Mouse (Mus musculus): ENCODE results near the gene Nlrp14. TPM values are rescaled to one million over a fixed set of nuclear protein-coding genes. Genes with fewer than 3 reads are reported as not detected.

Nlrp14 gene
- polyA plus RNA-seq, 1 experiment from 2014 or later, result not detected

GRCm38 (mm10) chr7:107241371-107241883 lies 74.6 kb downstream of the Nlrp14 start:
- Histone ChIP-seq H3K9ac (no peak overlapping the region), H3K27ac (no peak overlapping the region), H3K27me3 (no peaks in the 10 kb centered on the region), H3K36me3 (no peaks in the 10 kb centered on the region), H3K4me3 (no peak overlapping the region), H3K4me2 (no peak overlapping the region), H3K9me3 (no peaks in the 10 kb centered on the region), H3K4me1 (no peaks in the 10 kb centered on the region)
- WGBS, result 82% methylated on average over 5 of the region's 5 CpGs
- ATAC-seq (ENCODE audit: insufficient number of reproducible peaks, insufficient read depth, low FRiP score, low TSS enrichment, low read depth), result no peak

Other genes starting within 250 kb of the Nlrp14 start
- not detected in 2 replicates for gene Olfr709-ps1, start 234.8 kb upstream of the Nlrp14 start, polyA plus RNA-seq (2015; fragmentation: Nextera tagmentation; extraction: Ambion mirVana)
- not detected in 2 replicates for gene Olfr710, start 218.7 kb upstream of the Nlrp14 start, polyA plus RNA-seq (2015; fragmentation: Nextera tagmentation; extraction: Ambion mirVana)
- gene Olfr6, start 203.1 kb upstream of the Nlrp14 start, polyA plus RNA-seq (2015; fragmentation: Nextera tagmentation; extraction: Ambion mirVana), result not detected in 2 replicates
- not detected in 2 replicates for gene Olfr711, start 191.5 kb upstream of the Nlrp14 start, polyA plus RNA-seq (2015; fragmentation: Nextera tagmentation; extraction: Ambion mirVana)
- gene Olfr2, start 160.9 kb upstream of the Nlrp14 start, polyA plus RNA-seq (2015; fragmentation: Nextera tagmentation; extraction: Ambion mirVana), result not detected in 2 replicates
- gene Olfr713, start 135.8 kb upstream of the Nlrp14 start, polyA plus RNA-seq (2015; fragmentation: Nextera tagmentation; extraction: Ambion mirVana), result not detected in 2 replicates
- not detected in 2 replicates for gene Olfr714, start 96.0 kb upstream of the Nlrp14 start, polyA plus RNA-seq (2015; fragmentation: Nextera tagmentation; extraction: Ambion mirVana)
- not detected in 2 replicates for gene Olfr17, start 73.8 kb upstream of the Nlrp14 start, polyA plus RNA-seq (2015; fragmentation: Nextera tagmentation; extraction: Ambion mirVana)
- not detected in 2 replicates for gene Olfr715b, start 56.6 kb upstream of the Nlrp14 start, polyA plus RNA-seq (2015; fragmentation: Nextera tagmentation; extraction: Ambion mirVana)
- not detected in 2 replicates for gene Olfr715, start 35.9 kb upstream of the Nlrp14 start, polyA plus RNA-seq (2015; fragmentation: Nextera tagmentation; extraction: Ambion mirVana)
- not detected in 2 replicates for gene Olfr716, start 28.7 kb upstream of the Nlrp14 start, polyA plus RNA-seq (2015; fragmentation: Nextera tagmentation; extraction: Ambion mirVana)
- not detected in 2 replicates for gene Rbmxl2, start 42.5 kb downstream of the Nlrp14 start, polyA plus RNA-seq (2015; fragmentation: Nextera tagmentation; extraction: Ambion mirVana)
- gene Syt9, start 203.7 kb downstream of the Nlrp14 start, polyA plus RNA-seq (2015; fragmentation: Nextera tagmentation; extraction: Ambion mirVana), result 3.9 and 4.2 TPM in 2 replicates

Data from embryonic facial prominence, embryonic 13.5 days (tissue).